Mouse (Mus musculus): ENCODE results near the gene Mex3a. TPM values are rescaled to one million over a fixed set of nuclear protein-coding genes. Genes with fewer than 3 reads are reported as not detected.

The Mex3a gene
- polyA plus RNA-seq, 1 experiment from 2014 or later: 21.0 TPM

- H3K4me1 ChIP-seq: peaks cover 68% of the 10 kb centered on the region
These were observed 572 bp upstream of the Mex3a start for GRCm38 (mm10) chr3:88531348-88532298.

GRCm38 (mm10) chr3:88532689-88533511 lies 705 bp downstream of the Mex3a start:
- no peak for ATAC-seq (ENCODE audit: insufficient number of reproducible peaks, low FRiP score, low TSS enrichment, low read depth)
- peak overlapping the region; percentile 97 for H3K27ac ChIP-seq
- peaks cover 70% of the 10 kb centered on the region for H3K4me1 ChIP-seq
- H3K9ac ChIP-seq: peak overlapping the region; percentile 83
- peak overlapping the region; percentile 82 for H3K4me3 ChIP-seq
- peak overlapping the region; percentile 79 for H3K4me2 ChIP-seq
- peaks cover 21% of the 10 kb centered on the region for H3K36me3 ChIP-seq
- no peaks in the 10 kb centered on the region for H3K9me3 ChIP-seq
- WGBS: under 1% methylated on average over 40 of the region's 40 CpGs
- no peaks in the 10 kb centered on the region for H3K27me3 ChIP-seq

More at GRCm38 (mm10) chr3:88531348-88532298, 572 bp upstream of the Mex3a start:
- H3K27me3 ChIP-seq: no peaks in the 10 kb centered on the region
- peaks cover 12% of the 10 kb centered on the region for H3K36me3 ChIP-seq
- H3K9ac ChIP-seq: peak overlapping the region; percentile 83
- H3K4me3 ChIP-seq: peak overlapping the region; percentile 82
- peak; percentile 85 for ATAC-seq (ENCODE audit: insufficient number of reproducible peaks, low FRiP score, low TSS enrichment, low read depth)
- under 1% methylated on average over 60 of the region's 63 CpGs for WGBS
- no peaks in the 10 kb centered on the region for H3K9me3 ChIP-seq
- peak overlapping the region; percentile 79 for H3K4me2 ChIP-seq
- peak overlapping the region; percentile 97 for H3K27ac ChIP-seq

GRCm38 (mm10) chr3:88533706-88534105 lies 1.5 kb downstream of the Mex3a start:
- Histone ChIP-seq H3K36me3 (peaks cover 29% of the 10 kb centered on the region), H3K9ac (peak overlapping the region; percentile 83), H3K4me2 (peak overlapping the region; percentile 79), H3K4me3 (peak overlapping the region; percentile 82), H3K27ac (peak overlapping the region; percentile 97), H3K4me1 (peaks cover 73% of the 10 kb centered on the region), H3K27me3 (no peaks in the 10 kb centered on the region), H3K9me3 (no peaks in the 10 kb centered on the region)
- ATAC-seq (ENCODE audit: insufficient number of reproducible peaks, low FRiP score, low TSS enrichment, low read depth): no peak
- 8% methylated on average over 4 of the region's 5 CpGs for WGBS

DNA sequence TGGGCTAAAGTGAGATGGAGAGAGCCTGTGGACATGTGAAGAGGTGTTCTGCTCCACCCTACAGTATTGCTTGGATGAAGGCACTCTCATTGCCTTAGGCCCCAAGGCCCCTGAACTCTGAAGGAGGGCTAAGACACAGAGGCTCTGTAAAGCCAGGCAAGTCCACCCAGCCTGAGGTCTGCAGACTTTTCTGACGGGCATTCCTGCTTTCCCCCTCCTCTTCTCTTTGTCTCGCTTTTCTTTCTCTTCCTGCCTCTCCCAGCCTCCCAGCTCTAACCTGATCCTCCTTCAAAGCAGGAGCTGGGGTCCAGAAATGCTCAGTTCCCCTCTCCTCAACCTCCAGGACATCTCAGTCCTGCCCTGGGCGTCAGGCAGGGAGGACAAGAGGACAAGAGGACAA lies 2.8 kb downstream of the Mex3a start:
- peaks cover 36% of the 10 kb centered on the region for H3K36me3 ChIP-seq
- H3K9ac ChIP-seq: 0 out of 2 replicates have a peak overlapping the region, but pooled peaks have one; percentile 2
- ATAC-seq (ENCODE audit: insufficient number of reproducible peaks, low FRiP score, low TSS enrichment, low read depth): no peak
- WGBS: 19% methylated on average over 3 of the region's 3 CpGs
- H3K9me3 ChIP-seq: no peaks in the 10 kb centered on the region
- H3K4me1 ChIP-seq: peaks cover 68% of the 10 kb centered on the region
- H3K27ac ChIP-seq: peak overlapping the region; percentile 97
- no peaks in the 10 kb centered on the region for H3K27me3 ChIP-seq
- peak overlapping the region; percentile 82 for H3K4me3 ChIP-seq
- H3K4me2 ChIP-seq: peak overlapping the region; percentile 79

DNA sequence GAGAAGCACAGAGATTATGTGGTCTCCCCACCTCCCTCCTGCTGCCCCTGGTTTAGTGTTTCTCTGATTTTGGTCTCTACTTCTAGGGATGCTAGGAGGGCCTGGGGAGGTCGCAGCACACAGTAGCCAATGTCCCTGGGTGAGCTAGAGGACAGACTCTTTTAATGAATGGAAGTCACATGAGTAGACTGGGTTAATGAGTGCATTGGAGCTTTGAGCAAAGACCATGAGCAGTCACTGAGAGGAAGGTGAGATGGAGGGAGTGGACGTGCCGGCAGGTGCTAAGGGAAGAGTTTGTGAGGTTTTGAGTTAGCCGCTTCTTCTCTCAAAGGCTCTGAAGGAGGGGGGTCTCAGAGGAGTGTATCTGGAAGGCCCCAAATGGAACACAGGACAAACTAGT lies 3.3 kb downstream of the Mex3a start:
- Histone ChIP-seq H3K27me3 (no peaks in the 10 kb centered on the region), H3K4me3 (peak overlapping the region; percentile 82), H3K9ac (no peak overlapping the region), H3K9me3 (no peaks in the 10 kb centered on the region), H3K4me1 (peaks cover 67% of the 10 kb centered on the region), H3K4me2 (peak overlapping the region; percentile 79), H3K36me3 (peaks cover 41% of the 10 kb centered on the region), H3K27ac (no peak overlapping the region)
- 51% methylated on average over 4 of the region's 4 CpGs for WGBS
- no peak for ATAC-seq (ENCODE audit: insufficient number of reproducible peaks, low FRiP score, low TSS enrichment, low read depth)

GRCm38 (mm10) chr3:88536103-88536930 lies 4.1 kb downstream of the Mex3a start:
- peak overlapping the region; percentile 79 for H3K4me2 ChIP-seq
- peaks cover 47% of the 10 kb centered on the region for H3K36me3 ChIP-seq
- H3K9me3 ChIP-seq: no peaks in the 10 kb centered on the region
- H3K27me3 ChIP-seq: no peaks in the 10 kb centered on the region
- peaks cover 70% of the 10 kb centered on the region for H3K4me1 ChIP-seq
- H3K4me3 ChIP-seq: peak overlapping the region; percentile 82
- H3K27ac ChIP-seq: peak overlapping the region; percentile 75
- no peak for ATAC-seq (ENCODE audit: insufficient number of reproducible peaks, low FRiP score, low TSS enrichment, low read depth)
- H3K9ac ChIP-seq: 0 out of 2 replicates have a peak overlapping the region, but pooled peaks have one; percentile 23
- WGBS: 10% methylated on average over 64 of the region's 64 CpGs

- no peaks in the 10 kb centered on the region for H3K9me3 ChIP-seq
- peaks cover 74% of the 10 kb centered on the region for H3K4me1 ChIP-seq
- 70% methylated on average over 6 of the region's 6 CpGs for WGBS
- H3K27me3 ChIP-seq: no peaks in the 10 kb centered on the region
- H3K4me2 ChIP-seq: 0 out of 2 replicates have a peak overlapping the region, but pooled peaks have one; percentile 79
- peak overlapping the region; percentile 75; the same call in 1 of the 2 replicates for H3K27ac ChIP-seq
- ATAC-seq (ENCODE audit: insufficient number of reproducible peaks, low FRiP score, low TSS enrichment, low read depth): no peak
- peaks cover 47% of the 10 kb centered on the region for H3K36me3 ChIP-seq
- peak overlapping the region; percentile 82; the same call in 1 of the 2 replicates for H3K4me3 ChIP-seq
- no peak overlapping the region for H3K9ac ChIP-seq
These were observed 5.0 kb downstream of the Mex3a start for GRCm38 (mm10) chr3:88537146-88537545.

DNA sequence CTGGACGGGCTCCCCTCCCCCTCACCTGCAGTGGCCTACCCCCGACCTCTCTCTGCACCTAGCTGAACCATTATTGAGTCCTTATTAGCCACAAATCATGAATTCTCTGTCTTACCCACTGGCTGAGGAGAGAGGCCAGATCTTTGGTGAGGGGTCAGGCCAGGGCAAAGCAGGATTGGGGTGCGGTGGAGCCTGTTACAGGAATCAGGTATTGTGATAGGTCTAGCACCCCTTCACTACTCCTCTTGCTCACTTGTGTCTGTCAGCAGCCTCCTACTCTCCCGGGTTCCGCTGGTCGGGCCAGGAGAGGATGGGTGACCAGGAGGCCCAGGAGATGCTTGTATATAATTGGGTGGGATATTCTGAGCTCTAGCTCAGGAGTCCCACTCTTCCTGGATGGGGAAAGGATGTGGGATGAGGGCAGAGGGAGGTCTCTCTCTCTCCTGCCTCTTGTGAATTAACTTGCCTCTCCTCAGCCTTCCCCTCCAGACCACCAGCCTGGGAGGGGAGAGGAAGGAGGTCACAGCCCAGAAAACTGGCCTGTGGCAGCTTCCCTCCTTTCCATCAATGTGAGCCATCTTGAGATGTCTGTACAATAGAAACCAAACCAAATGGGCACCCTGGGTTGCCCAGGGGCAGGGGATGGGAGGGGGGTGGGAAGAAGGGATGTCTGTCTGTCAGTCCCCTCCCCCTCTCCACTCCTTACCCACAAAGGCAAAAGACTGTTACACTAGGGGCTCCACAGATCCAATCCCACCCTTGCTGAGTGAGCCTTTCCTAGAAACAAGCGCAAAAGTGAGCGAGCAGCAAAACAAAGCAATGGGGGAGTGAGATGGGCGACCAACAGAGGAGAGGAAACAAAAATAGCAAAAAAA lies 6.3 kb downstream of the Mex3a start:
- Histone ChIP-seq H3K4me1 (peaks cover 71% of the 10 kb centered on the region), H3K4me2 (no peak overlapping the region), H3K27ac (peak overlapping the region; percentile 18; the same call in 1 of the 2 replicates), H3K9me3 (no peaks in the 10 kb centered on the region), H3K4me3 (no peak overlapping the region), H3K27me3 (no peaks in the 10 kb centered on the region), H3K36me3 (peaks cover 49% of the 10 kb centered on the region), H3K9ac (no peak overlapping the region)
- ATAC-seq (ENCODE audit: insufficient number of reproducible peaks, low FRiP score, low TSS enrichment, low read depth): no peak
- 61% methylated on average over 9 of the region's 9 CpGs for WGBS

- H3K9ac ChIP-seq: no peak overlapping the region
- no peak for ATAC-seq (ENCODE audit: insufficient number of reproducible peaks, low FRiP score, low TSS enrichment, low read depth)
- H3K4me3 ChIP-seq: no peak overlapping the region
- no peak overlapping the region for H3K4me2 ChIP-seq
- 27% methylated on average over 3 of the region's 3 CpGs for WGBS
- H3K27ac ChIP-seq: no peak overlapping the region; the same call in 1 of the 2 replicates
- no peaks in the 10 kb centered on the region for H3K27me3 ChIP-seq
- peaks cover 49% of the 10 kb centered on the region for H3K36me3 ChIP-seq
- H3K9me3 ChIP-seq: no peaks in the 10 kb centered on the region
- peaks cover 64% of the 10 kb centered on the region for H3K4me1 ChIP-seq
These were observed 7.2 kb downstream of the Mex3a start for GRCm38 (mm10) chr3:88539397-88539796.

DNA sequence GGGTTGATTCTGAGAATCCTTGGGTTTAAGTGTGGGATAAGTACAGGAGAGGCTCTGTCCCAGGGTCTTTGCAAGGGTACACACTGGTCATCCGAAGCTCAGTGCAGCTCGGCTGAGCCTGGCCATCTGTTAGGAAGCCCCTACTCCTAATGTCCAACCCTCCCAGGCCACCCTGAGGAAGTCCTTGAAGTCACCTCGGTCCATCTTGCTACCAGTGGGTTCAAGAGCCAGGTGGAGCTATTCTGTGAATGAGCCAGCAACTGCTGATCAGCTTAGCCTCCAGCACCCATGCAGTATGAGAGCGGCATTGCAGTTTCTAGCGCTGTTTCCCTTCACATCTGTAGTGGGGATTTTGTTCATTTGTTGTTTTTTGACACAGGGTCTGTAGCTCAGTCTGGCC lies 7.9 kb downstream of the Mex3a start:
- Histone ChIP-seq H3K4me1 (peaks cover 57% of the 10 kb centered on the region), H3K27me3 (no peaks in the 10 kb centered on the region), H3K4me3 (no peak overlapping the region), H3K36me3 (peaks cover 49% of the 10 kb centered on the region), H3K4me2 (no peak overlapping the region), H3K27ac (peak overlapping the region; percentile 59; the same call in 1 of the 2 replicates), H3K9me3 (no peaks in the 10 kb centered on the region), H3K9ac (no peak overlapping the region)
- 72% methylated on average over 5 of the region's 5 CpGs for WGBS
- no peak for ATAC-seq (ENCODE audit: insufficient number of reproducible peaks, low FRiP score, low TSS enrichment, low read depth)
